Mouse (Mus musculus): Measurements from ENCODE around the gene Rbp4. TPM values are rescaled to one million over a fixed set of nuclear protein-coding genes. Genes with fewer than 3 reads are reported as not detected.

Rbp4 gene
- total and polyA plus RNA-seq, 3 experiments = not detected

GRCm38 (mm10) chr19:38133986-38134385 lies 8.9 kb upstream of the Rbp4 start:
- Histone ChIP-seq H3K27ac (ENCODE audit: control insufficient read depth, low read depth, low read length) (no peak overlapping the region), H3K36me3 (ENCODE audit: control insufficient read depth in 1 of 2, insufficient read depth in 2 of 2, low read length in 2 of 2) (no peaks in the 10 kb centered on the region), H3K4me1 (ENCODE audit: control insufficient read depth in 1 of 2, insufficient read depth in 2 of 2, low read length in 2 of 2) (no peaks in the 10 kb centered on the region), H3K9me3 (replicated peaks; ENCODE audit: insufficient read depth, low read length) (no peaks in the 10 kb centered on the region), H3K9ac (ENCODE audit: control insufficient read depth, low read depth, low read length, poor library complexity, severe bottlenecking) (no peak overlapping the region), H3K79me2 (ENCODE audit: control insufficient read depth, insufficient read depth, low read length, poor library complexity) (no peaks in the 10 kb centered on the region), H3K4me3 (ENCODE audit: control insufficient read depth in 1 of 2, insufficient read depth in 1 of 2, low read depth in 2 of 2, low read length in 2 of 2) (no peak overlapping the region), H3K27me3 (ENCODE audit: control insufficient read depth in 1 of 2, insufficient read depth in 2 of 2, low read length in 2 of 2) (no peaks in the 10 kb centered on the region; a peak in 1 of 4 replicates)
- DNase-seq (ENCODE audit: low read depth, low spot score) = no peak
- TF ChIP-seq UBTF (IDR thresholded peaks at IDR 0.05; ENCODE audit: borderline replicate concordance, insufficient read depth, low read depth, low read length) (no peak), MYB (IDR thresholded peaks at IDR 0.05; ENCODE audit: low read depth, low read length) (no peak), POLR2A (IDR thresholded peaks at IDR 0.05; ENCODE audit: control insufficient read depth in 1 of 2, insufficient read depth in 1 of 2, low read depth in 1 of 2, low read length in 2 of 2, poor library complexity in 1 of 2) (no peak), CTCF (IDR thresholded peaks at IDR 0.05 in 2 of 3, conservative IDR thresholded peaks at IDR 0.05 in 1 of 3; ENCODE audit: control insufficient read depth in 1 of 3, insufficient read depth in 1 of 3, low read depth in 2 of 3, low read length in 3 of 3, poor library complexity in 1 of 3, severe bottlenecking in 1 of 3) (no peak), EP300 (IDR thresholded peaks at IDR 0.05; ENCODE audit: low read depth in 1 of 2, low read length in 2 of 2) (no peak), POLR2AphosphoS5 (IDR thresholded peaks at IDR 0.05; ENCODE audit: borderline replicate concordance, low read depth, low read length) (no peak), ZC3H11A (IDR thresholded peaks at IDR 0.05; ENCODE audit: low read depth, low read length) (no peak), POLR2AphosphoS2 (IDR thresholded peaks at IDR 0.05; ENCODE audit: low read length) (no peak), TBP (IDR thresholded peaks at IDR 0.05; ENCODE audit: low read depth, low read length) (no peak), RAD21 (IDR thresholded peaks at IDR 0.05; ENCODE audit: low read depth, low read length) (no peak), MAZ (IDR thresholded peaks at IDR 0.05; ENCODE audit: low read depth, low read length) (no peak), CHD1 (IDR thresholded peaks at IDR 0.05; ENCODE audit: low read depth, low read length) (no peak), GATA1 (IDR thresholded peaks at IDR 0.05; ENCODE audit: low read depth, low read length) (no peak), MYC (IDR thresholded peaks at IDR 0.05; ENCODE audit: low read depth, low read length) (no peak), SMC3 (IDR thresholded peaks at IDR 0.05; ENCODE audit: low read depth, low read length) (no peak), NELFE (IDR thresholded peaks at IDR 0.05; ENCODE audit: low read depth, low read length) (no peak), MAX (IDR thresholded peaks at IDR 0.05; ENCODE audit: low read length) (no peak)

GRCm38 (mm10) chr19:38132481-38132880 lies 7.4 kb upstream of the Rbp4 start, which contains the start of gene Pde6c:
Gene Pde6c, plus strand, starts transcription at chr19:38132781.
- H3K27me3 ChIP-seq (ENCODE audit: control insufficient read depth in 1 of 2, insufficient read depth in 2 of 2, low read length in 2 of 2) = no peaks in the 10 kb centered on the region; a peak in 1 of 4 replicates
- no peaks in the 10 kb centered on the region for H3K4me1 ChIP-seq (ENCODE audit: control insufficient read depth in 1 of 2, insufficient read depth in 2 of 2, low read length in 2 of 2)
- H3K79me2 ChIP-seq (ENCODE audit: control insufficient read depth, insufficient read depth, low read length, poor library complexity) = no peaks in the 10 kb centered on the region
- no peak within 1 kb of the TSS for H3K9ac ChIP-seq (ENCODE audit: control insufficient read depth, low read depth, low read length, poor library complexity, severe bottlenecking)
- H3K9me3 ChIP-seq (replicated peaks; ENCODE audit: insufficient read depth, low read length) = no peaks in the 10 kb centered on the region
- no peaks in the 10 kb centered on the region for H3K36me3 ChIP-seq (ENCODE audit: control insufficient read depth in 1 of 2, insufficient read depth in 2 of 2, low read length in 2 of 2)
- no peak for TF ChIP-seq ELF1 (IDR thresholded peaks at IDR 0.05; ENCODE audit: low read depth, low read length)
- no peak for TF ChIP-seq EP300 (IDR thresholded peaks at IDR 0.05; ENCODE audit: low read depth in 1 of 2, low read length in 2 of 2)
- TF ChIP-seq NRF1 (IDR thresholded peaks at IDR 0.05; ENCODE audit: insufficient read depth, low read depth, low read length, poor library complexity, severe bottlenecking) = no peak
- H3K27ac ChIP-seq (ENCODE audit: control insufficient read depth, low read depth, low read length) = no peak within 1 kb of the TSS
- H3K4me3 ChIP-seq (ENCODE audit: control insufficient read depth in 1 of 2, insufficient read depth in 1 of 2, low read depth in 2 of 2, low read length in 2 of 2) = no peak within 1 kb of the TSS
- DNase-seq (ENCODE audit: low read depth, low spot score) = no peak

Measured in MEL (cell line).